In the genomic region with DNA sequence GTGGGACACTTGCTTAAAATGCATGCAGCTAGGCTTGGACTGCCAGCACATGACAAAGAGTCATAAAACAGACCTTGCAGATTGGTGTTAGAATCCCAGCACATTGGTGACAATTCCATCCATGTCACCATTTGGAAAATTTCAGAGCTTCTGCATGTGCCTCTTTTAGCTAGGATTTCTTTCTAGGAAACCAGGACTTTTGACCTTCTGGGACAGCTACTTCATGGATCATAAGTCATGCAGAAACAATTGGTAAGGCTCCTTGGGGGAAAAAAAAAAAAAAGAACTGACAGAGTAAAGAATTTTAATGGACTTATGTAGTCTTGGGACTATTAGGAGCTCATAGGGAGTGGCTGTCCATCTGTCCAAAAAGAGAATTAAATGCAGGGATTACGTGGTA, we compare ENCODE assay signal across 26 mouse cellular contexts.
"Had no signal": no experiment of that assay in that cellular context is flagged by ENCODE, and none has a peak within 500 bp of the region (broad histone marks: within the 10 kb centered on the region; RNA-seq: fewer than 3 reads in every experiment).

No protein-coding gene starts in this region.

- H3K9ac ChIP-seq: heart, embryonic 12.5 days; hindbrain, embryonic 12.5 days; hindbrain, embryonic 14.5 days; intestine, embryonic 15.5 days; kidney, embryonic 15.5 days; limb, embryonic 12.5 days; liver, embryonic 14.5 days had no signal

- H3K4me3 ChIP-seq: gastrocnemius, adult 2 months; heart, embryonic 10.5 days; heart, embryonic 12.5 days; hindbrain, embryonic 10.5 days; hindbrain, embryonic 12.5 days; intestine, embryonic 15.5 days; kidney, embryonic 15.5 days; layer of hippocampus, adult 2 months; left cerebral cortex, adult 2 months; limb, embryonic 10.5 days; limb, embryonic 12.5 days had no signal

- ATAC-seq: hindbrain, embryonic 16.5 days; inflammation-experienced regulatory T-cells, adult 6 months; intestine, embryonic 15.5 days; intestine, postnatal 0 days had no signal

- DNase-seq: gastrocnemius, adult 2 months; gastrocnemius, postnatal 10 days; gastrocnemius, postnatal 25 days; heart, adult 18-20 months; heart, postnatal 10 days; heart, postnatal 4 days; kidney, adult 18-20 months; kidney, postnatal 14 days; kidney, postnatal 4 days; liver had no signal

- H3K9me3 ChIP-seq: heart, embryonic 10.5 days; heart, embryonic 12.5 days; hindbrain, embryonic 10.5 days; hindbrain, embryonic 12.5 days; intestine, embryonic 15.5 days; kidney, embryonic 15.5 days; limb, embryonic 10.5 days; limb, embryonic 12.5 days had no signal

- H3K27me3 ChIP-seq: heart, embryonic 12.5 days; hindbrain, embryonic 12.5 days; intestine, embryonic 15.5 days; kidney, embryonic 15.5 days; limb, embryonic 12.5 days had no signal

- H3K4me2 ChIP-seq: heart, embryonic 12.5 days; hindbrain, embryonic 12.5 days; hindbrain, embryonic 14.5 days; intestine, embryonic 15.5 days; kidney, embryonic 15.5 days; limb, embryonic 12.5 days; liver, embryonic 11.5 days had no signal

- H3K27ac ChIP-seq: gastrocnemius, adult 2 months; heart, embryonic 10.5 days; hindbrain, embryonic 10.5 days; hindbrain, embryonic 12.5 days; hindbrain, embryonic 14.5 days; intestine, embryonic 15.5 days; kidney, embryonic 15.5 days; layer of hippocampus, adult 2 months; left cerebral cortex, adult 2 months; limb, embryonic 10.5 days; limb, embryonic 12.5 days; liver, embryonic 14.5 days had no signal
